Mouse (Mus musculus) frontal cortex, postnatal 25 days (tissue): ENCODE data around the gene Hspb2.

ENCODE experiments used
- DNase-seq, 2 experiments: peaks; one replicate each; pipeline ENCODE4 v3.0.0; 2022; ENCODE audit warnings: low spot score in 2 of 2

Gene Hspb2

GRCm38 (mm10) chr9:50752054-50752602 is at the start of gene Hspb2:
TSS of gene Hspb2 (minus strand) at chr9:50752354.
- no peak for DNase-seq

- no peak for DNase-seq
Observed at GRCm38 (mm10) chr9:50800985-50801384, 48.8 kb upstream of the Hspb2 start.

- DNase-seq, result no peak
Observed at GRCm38 (mm10) chr9:50798368-50798767, 46.2 kb upstream of the Hspb2 start.

GRCm38 (mm10) chr9:50797641-50798040 is 45.5 kb upstream of the Hspb2 start:
- DNase-seq, result no peak

- no peak for DNase-seq
Observed at GRCm38 (mm10) chr9:50796776-50797175, 44.6 kb upstream of the Hspb2 start.

GRCm38 (mm10) chr9:50795266-50795665 is 43.1 kb upstream of the Hspb2 start:
- no peak for DNase-seq

GRCm38 (mm10) chr9:50782155-50782554 is 30.0 kb upstream of the Hspb2 start:
- DNase-seq, result no peak

GRCm38 (mm10) chr9:50776162-50776760 is 24.1 kb upstream of the Hspb2 start:
- DNase-seq, result no peak

- no peak for DNase-seq
Observed at GRCm38 (mm10) chr9:50775662-50776126, 23.5 kb upstream of the Hspb2 start.

GRCm38 (mm10) chr9:50774991-50775612 is 22.9 kb upstream of the Hspb2 start, which contains the start of the genes Alg9 and 1110032A03Rik:
TSS of gene Alg9 (plus strand) at chr9:50775019.
TSS of gene 1110032A03Rik (minus strand) at chr9:50775520.
- DNase-seq, result peak; percentile 84 to 85

- DNase-seq, result no peak
Observed at GRCm38 (mm10) chr9:50774026-50774462, 21.9 kb upstream of the Hspb2 start.

GRCm38 (mm10) chr9:50770011-50770410 is 17.9 kb upstream of the Hspb2 start:
- no peak for DNase-seq

GRCm38 (mm10) chr9:50768107-50769002 is 16.2 kb upstream of the Hspb2 start, which contains the start of gene Fdxacb1:
TSS of gene Fdxacb1 (plus strand) at chr9:50768236.
- DNase-seq, result peak; percentile 95 to 97

- no peak for DNase-seq
Observed at GRCm38 (mm10) chr9:50767531-50768106, 15.5 kb upstream of the Hspb2 start.

GRCm38 (mm10) chr9:50763331-50763730 is 11.2 kb upstream of the Hspb2 start:
- no peak for DNase-seq

GRCm38 (mm10) chr9:50761520-50762243 is 9.5 kb upstream of the Hspb2 start:
- no peak for DNase-seq

GRCm38 (mm10) chr9:50756711-50757110 is 4.6 kb upstream of the Hspb2 start:
- no peak for DNase-seq

GRCm38 (mm10) chr9:50753947-50754346 is 1.8 kb upstream of the Hspb2 start:
- no peak for DNase-seq

- peak in 1 of 2 experiments; percentile 56 for DNase-seq
Observed at GRCm38 (mm10) chr9:50752784-50753615, 846 bp upstream of the Hspb2 start.

- DNase-seq, result no peak
Observed at GRCm38 (mm10) chr9:50751323-50751722, 831 bp downstream of the Hspb2 start, which contains the start of gene Cryab. TSS of gene Cryab (plus strand) at chr9:50751325.
